Mouse (Mus musculus): ENCODE measurements at regions not wholly inside any gene's neighbourhood (a gene's known extent, or its start where the extent isn't known, plus 50 kb on each side); places are given as distances from the start of the nearest gene placed in this dataset.

DNA sequence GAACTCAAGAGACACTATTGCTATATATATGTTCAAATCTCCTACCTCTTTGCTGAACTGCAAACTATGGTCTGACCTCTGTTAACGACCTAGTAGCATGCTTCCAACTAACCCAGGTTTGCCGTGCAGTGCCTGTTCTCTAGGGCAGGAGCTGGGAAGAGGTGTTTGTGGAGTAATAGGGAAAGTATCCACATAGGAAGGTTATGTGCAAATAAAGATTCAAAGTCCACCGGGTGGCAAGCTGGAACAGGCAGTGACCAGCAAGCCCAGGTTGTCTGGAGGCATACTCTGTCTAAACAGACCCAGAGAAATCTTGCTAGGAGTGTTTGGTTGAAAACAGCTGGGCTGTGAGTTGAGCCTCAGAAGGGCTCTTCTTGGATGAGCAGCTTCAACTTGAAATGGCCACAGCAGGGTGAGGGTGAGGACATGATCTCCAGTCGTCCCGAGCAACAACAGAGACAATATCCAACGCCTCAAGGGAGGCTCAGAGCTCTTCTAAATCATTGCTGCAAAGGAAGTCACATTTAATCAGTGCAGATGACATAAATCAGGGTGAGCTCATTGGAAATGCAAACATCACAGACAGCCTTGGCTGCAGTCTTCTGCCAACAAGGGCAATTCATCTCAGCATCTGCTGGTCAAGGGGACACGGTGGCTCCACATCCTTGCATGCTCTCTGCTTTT is 846.7 kb downstream of the Synb start:
- Histone ChIP-seq H3K4me3 (replicated peaks) (no peak overlapping the region), H3K36me3 (no peaks in the 10 kb centered on the region), H3K4me2 (replicated peaks) (no peak overlapping the region), H3K4me1 (replicated peaks) (no peaks in the 10 kb centered on the region), H3K27me3 (replicated peaks) (no peaks in the 10 kb centered on the region), H3K9me3 (no peaks in the 10 kb centered on the region), H3K9ac (no peak overlapping the region), H3K27ac (no peak overlapping the region)
- WGBS, result 33% methylated on average over 7 of the region's 7 CpGs
- ATAC-seq, result peak; percentile 49

DNA sequence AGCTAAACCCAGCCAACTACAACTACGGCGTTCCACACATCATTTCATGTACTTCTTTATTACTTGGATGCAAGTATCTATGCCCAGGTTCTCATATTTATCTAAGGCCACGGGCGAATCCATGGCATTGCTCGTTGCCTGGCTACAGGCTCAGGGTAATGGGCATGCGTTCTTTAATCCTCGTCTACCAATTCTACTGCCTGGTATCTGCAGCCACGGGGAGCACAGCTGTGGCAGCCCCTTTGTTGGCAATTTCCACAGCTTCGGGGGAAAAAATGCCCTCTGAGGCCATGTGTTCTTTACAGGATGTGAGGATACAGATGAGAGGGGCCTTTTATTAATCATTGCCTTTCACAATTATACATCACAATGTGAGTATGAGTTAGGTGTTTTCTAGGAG is 860.8 kb downstream of the Synb start:
- ATAC-seq, result no peak
- 84% methylated on average over 9 of the region's 9 CpGs for WGBS
- no peaks in the 10 kb centered on the region for H3K9me3 ChIP-seq
- H3K27me3 ChIP-seq (replicated peaks), result no peaks in the 10 kb centered on the region
- no peaks in the 10 kb centered on the region for H3K4me1 ChIP-seq (replicated peaks)
- H3K27ac ChIP-seq, result no peak overlapping the region
- H3K4me3 ChIP-seq (replicated peaks), result no peak overlapping the region
- H3K9ac ChIP-seq, result no peak overlapping the region
- no peaks in the 10 kb centered on the region for H3K36me3 ChIP-seq
- no peak overlapping the region for H3K4me2 ChIP-seq (replicated peaks)

DNA sequence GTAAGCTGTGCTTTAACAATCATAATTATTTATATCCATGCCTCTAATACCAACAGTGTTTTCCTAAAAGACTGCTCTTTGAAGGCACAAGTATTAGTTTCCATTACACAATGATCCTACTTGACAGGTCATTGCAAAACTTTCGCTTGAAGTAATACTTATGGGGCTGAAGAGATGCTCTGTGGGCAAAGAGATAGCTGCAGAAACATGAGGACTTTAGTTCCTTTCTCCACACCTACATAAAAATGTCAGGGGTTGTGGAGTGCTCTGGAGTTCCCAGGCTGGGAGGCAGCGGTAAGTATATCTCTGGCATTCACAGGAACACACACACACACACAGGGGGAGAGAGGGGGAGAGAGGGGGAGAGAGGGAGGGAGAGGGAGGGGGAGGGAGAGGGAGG is 862.0 kb downstream of the Synb start:
- no peak overlapping the region for H3K27ac ChIP-seq
- no peak overlapping the region for H3K9ac ChIP-seq
- no peaks in the 10 kb centered on the region for H3K9me3 ChIP-seq
- no peaks in the 10 kb centered on the region for H3K27me3 ChIP-seq (replicated peaks)
- H3K4me2 ChIP-seq (replicated peaks), result no peak overlapping the region
- no peaks in the 10 kb centered on the region for H3K4me1 ChIP-seq (replicated peaks)
- 60% methylated on average over 2 of the region's 2 CpGs for WGBS
- H3K36me3 ChIP-seq, result no peaks in the 10 kb centered on the region
- no peak overlapping the region for H3K4me3 ChIP-seq (replicated peaks)
- no peak for ATAC-seq

DNA sequence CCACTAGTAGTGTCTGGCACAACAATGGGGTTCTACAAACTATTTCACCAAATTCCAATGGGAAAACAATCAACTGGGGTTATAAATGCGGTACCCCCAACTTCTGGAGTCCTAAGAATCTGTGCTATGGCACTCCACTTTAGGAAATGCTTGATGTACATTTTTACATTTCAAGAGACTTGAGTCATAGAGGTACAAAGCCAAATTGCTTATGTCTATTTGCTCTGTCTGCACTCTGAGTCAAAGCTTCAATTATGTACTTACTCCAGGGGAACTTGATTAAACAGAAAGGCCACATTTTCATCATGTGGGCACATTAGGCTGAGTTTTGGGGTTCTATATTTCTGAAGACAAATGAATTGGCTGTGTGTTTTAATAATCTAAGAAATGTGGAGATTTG is 866.9 kb downstream of the Synb start:
- ATAC-seq, result no peak
- Histone ChIP-seq H3K4me3 (replicated peaks) (no peak overlapping the region), H3K27ac (no peak overlapping the region), H3K9me3 (no peaks in the 10 kb centered on the region), H3K9ac (no peak overlapping the region), H3K4me1 (replicated peaks) (no peaks in the 10 kb centered on the region), H3K4me2 (replicated peaks) (no peak overlapping the region), H3K36me3 (no peaks in the 10 kb centered on the region), H3K27me3 (replicated peaks) (no peaks in the 10 kb centered on the region)
- WGBS, result 74% methylated on average over 1 of the region's 1 CpGs

DNA sequence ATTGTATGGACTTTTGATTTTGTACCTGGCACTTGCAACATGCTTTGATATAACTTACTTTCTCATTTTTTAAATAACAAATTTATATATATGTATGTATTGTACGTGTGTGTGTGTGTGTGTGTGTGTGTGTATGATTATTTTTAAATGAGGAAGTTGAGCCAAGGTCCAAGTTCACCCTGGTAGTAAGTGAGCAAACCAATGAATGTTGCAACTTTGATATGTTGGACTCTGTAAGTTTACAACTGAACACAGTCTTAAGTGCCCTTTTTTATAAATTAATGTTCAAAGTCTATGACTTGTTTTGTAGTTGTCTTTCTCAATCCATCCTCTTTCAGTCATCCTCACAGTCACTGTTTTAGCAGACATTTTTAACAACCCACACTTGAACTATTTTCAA is 901.7 kb downstream of the Synb start:
- Histone ChIP-seq H3K36me3 (no peaks in the 10 kb centered on the region), H3K9ac (no peak overlapping the region), H3K27ac (no peak overlapping the region), H3K27me3 (replicated peaks) (no peaks in the 10 kb centered on the region), H3K4me2 (replicated peaks) (no peak overlapping the region), H3K4me1 (replicated peaks) (no peaks in the 10 kb centered on the region), H3K4me3 (replicated peaks) (no peak overlapping the region), H3K9me3 (no peaks in the 10 kb centered on the region)
- ATAC-seq, result no peak
- 60% methylated on average over 1 of the region's 1 CpGs for WGBS

DNA sequence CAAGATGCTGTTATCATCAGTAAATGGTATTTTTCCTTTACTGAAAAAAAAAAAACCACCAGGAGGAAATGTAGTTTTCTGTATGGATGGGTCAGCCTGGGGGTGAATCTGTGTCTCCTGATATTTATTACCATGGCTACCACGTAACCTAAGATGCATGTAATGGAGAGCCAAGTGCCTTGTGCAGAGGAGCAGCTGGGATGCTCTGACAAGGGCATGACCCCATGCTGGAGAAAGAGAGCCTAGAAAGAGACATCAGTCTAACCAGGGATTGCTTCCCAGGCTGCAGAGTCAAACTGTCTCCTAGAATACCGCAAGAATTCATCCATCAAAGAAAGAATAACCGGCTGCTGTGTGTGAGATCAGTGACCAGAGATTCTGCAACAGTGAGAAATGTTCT is 902.2 kb downstream of the Synb start:
- 36% methylated on average over 3 of the region's 3 CpGs for WGBS
- Histone ChIP-seq H3K36me3 (no peaks in the 10 kb centered on the region), H3K4me1 (replicated peaks) (no peaks in the 10 kb centered on the region), H3K4me3 (replicated peaks) (no peak overlapping the region), H3K27ac (no peak overlapping the region), H3K4me2 (replicated peaks) (no peak overlapping the region), H3K9me3 (no peaks in the 10 kb centered on the region), H3K27me3 (replicated peaks) (no peaks in the 10 kb centered on the region), H3K9ac (no peak overlapping the region)
- no peak for ATAC-seq

DNA sequence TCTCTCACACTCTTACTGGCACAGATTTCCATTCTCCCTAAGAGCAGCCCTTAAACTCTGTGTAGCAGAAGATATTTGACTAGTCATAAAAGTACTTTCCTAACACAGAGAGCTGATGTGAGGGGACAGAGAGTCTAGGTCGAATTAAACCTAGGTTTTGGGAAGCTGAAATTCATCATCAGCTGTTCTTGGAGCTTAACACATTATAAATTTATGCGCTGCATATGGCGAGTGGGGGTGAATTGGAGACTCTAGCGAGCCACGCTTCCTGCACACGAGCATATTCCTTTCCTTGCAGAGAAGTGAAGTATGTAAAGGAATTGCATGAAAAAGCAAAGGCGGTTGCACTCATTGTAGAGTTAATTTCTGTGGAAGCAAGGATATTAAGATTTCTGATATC is 912.4 kb downstream of the Synb start:
- 86% methylated on average over 7 of the region's 7 CpGs for WGBS
- H3K4me2 ChIP-seq (replicated peaks), result no peak overlapping the region
- no peaks in the 10 kb centered on the region for H3K36me3 ChIP-seq
- no peak overlapping the region for H3K4me3 ChIP-seq (replicated peaks)
- H3K9me3 ChIP-seq, result no peaks in the 10 kb centered on the region
- no peaks in the 10 kb centered on the region for H3K4me1 ChIP-seq (replicated peaks)
- no peak for ATAC-seq
- no peak overlapping the region for H3K27ac ChIP-seq
- H3K9ac ChIP-seq, result no peak overlapping the region
- no peaks in the 10 kb centered on the region for H3K27me3 ChIP-seq (replicated peaks)

DNA sequence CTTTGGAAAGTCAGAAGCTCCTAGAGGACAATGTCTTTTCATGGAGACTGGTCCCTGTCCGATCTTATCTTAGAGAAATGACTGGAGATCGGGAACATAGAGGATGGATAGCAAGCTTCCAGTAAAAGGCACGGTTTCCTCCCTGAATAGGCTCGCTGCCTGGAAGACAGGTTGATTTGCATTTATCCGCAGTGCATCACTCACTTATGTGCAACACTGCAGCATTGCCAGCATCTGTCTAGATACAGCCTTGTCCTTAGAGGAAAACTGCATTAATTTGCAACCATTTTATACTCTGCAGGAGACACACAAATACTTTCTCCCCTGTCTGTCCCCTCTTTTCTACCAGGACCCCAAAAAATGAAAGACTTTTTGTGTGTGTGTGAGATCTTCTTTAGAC is 926.4 kb downstream of the Synb start:
- H3K27ac ChIP-seq, result no peak overlapping the region
- no peak overlapping the region for H3K4me3 ChIP-seq (replicated peaks)
- no peak overlapping the region for H3K9ac ChIP-seq
- no peaks in the 10 kb centered on the region for H3K36me3 ChIP-seq
- no peak for ATAC-seq
- H3K9me3 ChIP-seq, result no peaks in the 10 kb centered on the region
- 78% methylated on average over 5 of the region's 5 CpGs for WGBS
- no peak overlapping the region for H3K4me2 ChIP-seq (replicated peaks)
- no peaks in the 10 kb centered on the region for H3K4me1 ChIP-seq (replicated peaks)
- no peaks in the 10 kb centered on the region for H3K27me3 ChIP-seq (replicated peaks)

DNA sequence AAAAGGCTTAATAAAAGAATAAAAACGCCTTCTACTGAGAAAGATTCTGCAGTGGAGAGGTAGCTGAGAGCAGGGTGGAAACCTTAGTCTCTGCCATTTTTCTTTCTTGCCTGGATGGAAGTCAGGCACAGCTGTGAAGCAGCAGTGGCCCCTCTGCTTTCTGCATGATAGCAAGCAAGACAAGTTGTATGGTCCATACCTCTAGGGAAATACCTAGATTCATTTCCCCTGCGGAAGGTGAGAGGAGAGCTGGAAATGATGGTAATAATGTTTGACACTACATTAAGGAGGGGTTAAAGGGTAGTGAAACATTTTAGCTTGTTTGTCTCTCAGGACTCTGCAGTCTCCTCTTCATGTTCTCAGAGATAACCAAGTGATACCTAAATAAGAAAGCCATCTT is 930.2 kb downstream of the Synb start:
- H3K9me3 ChIP-seq, result no peaks in the 10 kb centered on the region
- WGBS, result 75% methylated on average over 2 of the region's 2 CpGs

DNA sequence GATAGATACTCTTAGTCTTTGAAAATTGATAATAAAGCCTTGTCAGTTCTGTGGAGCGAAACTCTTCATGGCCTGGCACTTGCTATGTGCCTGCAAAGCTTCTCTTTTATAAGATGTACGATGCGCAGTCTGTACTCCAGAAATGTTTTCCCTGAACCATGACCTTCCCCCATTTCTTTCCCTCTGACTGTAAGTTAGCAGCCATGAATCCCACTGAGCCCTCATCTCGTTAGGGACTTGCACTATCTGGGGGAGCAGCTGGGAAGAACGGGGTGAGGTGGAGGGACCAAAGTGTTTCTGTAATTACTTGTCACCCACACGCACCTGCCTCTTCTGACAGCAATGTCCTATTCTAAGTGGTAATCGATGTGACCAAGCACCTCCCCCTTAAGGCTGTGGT is 932.1 kb downstream of the Synb start:
- 64% methylated on average over 7 of the region's 7 CpGs for WGBS
- Histone ChIP-seq H3K4me2 (replicated peaks) (no peak overlapping the region), H3K36me3 (no peaks in the 10 kb centered on the region), H3K27ac (no peak overlapping the region), H3K9me3 (no peaks in the 10 kb centered on the region), H3K9ac (no peak overlapping the region), H3K4me3 (replicated peaks) (no peak overlapping the region), H3K27me3 (replicated peaks) (no peaks in the 10 kb centered on the region), H3K4me1 (replicated peaks) (no peaks in the 10 kb centered on the region)
- ATAC-seq, result no peak

More for the DNA sequence above, 930.2 kb downstream of the Synb start:
- Histone ChIP-seq H3K27ac (no peak overlapping the region), H3K4me3 (replicated peaks) (no peak overlapping the region), H3K4me1 (replicated peaks) (no peaks in the 10 kb centered on the region), H3K27me3 (replicated peaks) (no peaks in the 10 kb centered on the region), H3K36me3 (no peaks in the 10 kb centered on the region), H3K4me2 (replicated peaks) (no peak overlapping the region), H3K9ac (no peak overlapping the region)
- no peak for ATAC-seq

DNA sequence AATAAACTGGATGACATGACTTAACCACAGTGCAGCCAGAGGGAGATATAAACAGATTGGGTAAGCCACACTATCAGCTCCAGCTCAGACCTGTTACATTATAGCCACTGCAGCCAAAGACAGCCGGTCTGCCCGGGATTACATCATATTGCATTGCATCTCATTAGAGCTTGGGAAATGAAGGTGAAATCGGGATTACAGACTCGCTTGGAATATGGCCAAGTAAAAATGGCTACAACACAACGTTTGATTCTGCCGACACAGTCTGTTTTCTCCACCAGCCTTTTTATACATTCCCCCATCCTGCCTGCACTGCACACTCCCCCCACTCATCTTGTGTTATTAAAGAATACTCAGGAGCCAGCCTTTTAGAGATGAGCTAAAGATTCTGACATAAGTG is 932.6 kb downstream of the Synb start:
- no peaks in the 10 kb centered on the region for H3K36me3 ChIP-seq
- no peaks in the 10 kb centered on the region for H3K27me3 ChIP-seq (replicated peaks)
- no peak overlapping the region for H3K4me2 ChIP-seq (replicated peaks)
- no peak overlapping the region for H3K27ac ChIP-seq
- no peak for ATAC-seq
- H3K4me1 ChIP-seq (replicated peaks), result no peaks in the 10 kb centered on the region
- H3K9ac ChIP-seq, result no peak overlapping the region
- no peak overlapping the region for H3K4me3 ChIP-seq (replicated peaks)
- H3K9me3 ChIP-seq, result no peaks in the 10 kb centered on the region
- 72% methylated on average over 6 of the region's 6 CpGs for WGBS

DNA sequence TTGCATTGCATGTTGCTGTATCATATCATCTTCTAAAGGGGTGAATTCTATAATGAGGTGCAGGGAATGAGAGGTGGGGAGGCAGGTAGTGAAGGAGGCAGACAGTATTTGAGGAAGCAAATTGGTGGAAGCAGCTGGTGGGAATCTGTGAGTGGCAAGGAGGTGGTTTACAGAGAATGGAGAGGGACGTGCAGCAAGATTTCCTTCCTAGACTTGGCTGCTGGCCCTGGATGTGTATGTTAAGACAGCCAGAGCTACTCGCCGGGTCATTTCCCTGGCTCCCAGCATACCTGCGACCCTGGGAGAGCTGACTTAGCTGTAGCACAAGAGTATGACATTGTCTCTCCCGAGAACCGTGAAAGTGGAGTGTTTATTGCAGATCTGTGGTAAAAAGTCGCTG is 937.7 kb downstream of the Synb start:
- Histone ChIP-seq H3K27me3 (replicated peaks) (no peaks in the 10 kb centered on the region), H3K4me1 (replicated peaks) (no peaks in the 10 kb centered on the region), H3K4me2 (replicated peaks) (no peak overlapping the region), H3K27ac (no peak overlapping the region), H3K9me3 (no peaks in the 10 kb centered on the region), H3K4me3 (replicated peaks) (no peak overlapping the region), H3K36me3 (no peaks in the 10 kb centered on the region), H3K9ac (no peak overlapping the region)
- 65% methylated on average over 7 of the region's 7 CpGs for WGBS
- ATAC-seq, result no peak

DNA sequence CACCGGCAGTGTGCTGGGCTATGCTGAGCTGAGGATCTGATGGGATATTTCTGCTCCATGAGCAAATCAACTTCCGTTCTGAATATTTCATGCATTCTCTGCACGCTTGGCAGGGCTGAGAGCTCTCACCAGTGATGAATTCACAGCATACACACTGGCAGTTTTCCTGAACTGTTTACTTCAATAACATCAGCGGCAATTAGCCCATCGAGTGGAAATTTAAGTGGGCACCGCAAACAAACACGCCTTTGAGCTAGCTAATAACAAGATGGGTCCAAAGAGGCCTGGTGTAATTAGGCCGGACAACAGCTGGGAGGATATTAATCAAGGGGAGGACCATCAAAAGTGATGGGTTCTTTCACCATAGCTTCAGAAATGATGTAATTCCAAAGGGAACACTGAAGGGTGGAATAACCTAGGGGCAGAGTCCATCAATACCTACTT is 938.6 kb downstream of the Synb start:
- 79% methylated on average over 8 of the region's 8 CpGs for WGBS
- no peaks in the 10 kb centered on the region for H3K9me3 ChIP-seq
- ATAC-seq, result no peak
- no peaks in the 10 kb centered on the region for H3K36me3 ChIP-seq
- no peaks in the 10 kb centered on the region for H3K27me3 ChIP-seq (replicated peaks)
- H3K9ac ChIP-seq, result no peak overlapping the region
- no peak overlapping the region for H3K4me2 ChIP-seq (replicated peaks)
- H3K4me1 ChIP-seq (replicated peaks), result no peaks in the 10 kb centered on the region
- no peak overlapping the region for H3K27ac ChIP-seq
- H3K4me3 ChIP-seq (replicated peaks), result no peak overlapping the region
